Mouse (Mus musculus) forebrain, embryonic 11.5 days (tissue): ENCODE measurements around the gene Higd1a. TPM values are rescaled to one million over a fixed set of nuclear protein-coding genes. Genes with fewer than 3 reads are reported as not detected.

ENCODE experiments used
- ATAC-seq: fragments of 200-750 bp; cut with Nextera tagmentation; replicated peaks from 2 replicates; pipeline ENCODE4 v1.8.0; 2017; ENCODE audit warnings: moderate TSS enrichment; ENCODE audit not compliant: low FRiP score
- DNase-seq: peaks from one replicate; pipeline ENCODE4 v3.0.0-alpha.2; 2017; ENCODE audit warnings: low spot score
- H3K27ac ChIP-seq: fragments of 300-500 bp; sonication (generic); 2 replicates; pipeline ENCODE4 v1.5.1; 2014; ENCODE audit warnings: low read depth, low read length
- H3K27me3 ChIP-seq: fragments of 300-500 bp; sonication (generic); 2 replicates; pipeline ENCODE4 v1.6.1; 2014; ENCODE audit warnings: mild to moderate bottlenecking, low read length, mixed read lengths; ENCODE audit not compliant: control insufficient read depth, insufficient read depth
- H3K36me3 ChIP-seq: fragments of 300-500 bp; sonication (generic); 2 replicates; pipeline ENCODE4 v1.6.1; 2014; ENCODE audit warnings: mild to moderate bottlenecking, low read length, moderate library complexity, mixed read lengths; ENCODE audit not compliant: control insufficient read depth, insufficient read depth
- H3K4me1 ChIP-seq: fragments of 300-500 bp; sonication (generic); replicated peaks from 2 replicates; pipeline ENCODE4 v1.6.1; 2014; ENCODE audit warnings: low read length, mixed read lengths; ENCODE audit not compliant: control insufficient read depth, insufficient read depth
- H3K4me2 ChIP-seq: fragments of 300-500 bp; sonication (generic); 2 replicates; pipeline ENCODE4 v1.6.1; 2014; ENCODE audit warnings: low read depth, mild to moderate bottlenecking, low read length, moderate library complexity, mixed read lengths; ENCODE audit not compliant: severe bottlenecking
- H3K4me3 ChIP-seq: fragments of 300-500 bp; sonication (generic); 2 replicates; pipeline ENCODE4 v1.5.1; 2014; ENCODE audit warnings: low read depth, low read length
- H3K9ac ChIP-seq: fragments of 300-500 bp; sonication (generic); 2 replicates; pipeline ENCODE4 v1.6.1; 2014; ENCODE audit warnings: low read length
- H3K9me3 ChIP-seq: fragments of 300-500 bp; sonication (generic); 2 replicates; pipeline ENCODE4 v1.6.1; 2016; ENCODE audit warnings: low read length, mixed read lengths; ENCODE audit not compliant: control insufficient read depth
- WGBS: fragments of 180-500 bp; shearing (Covaris S2); extraction: QIAGEN DNeasy Blood & Tissue Kit; methylation state at CpG from one replicate; pipeline ENCODE4 v1.1.7; 2014; 5-methylcytosine and 5-hydroxymethylcytosine counted together
- polyA plus RNA-seq: library from polyadenylated mRNA; unstranded; fragments of >200 nt; fragmentation: Nextera tagmentation; extraction: Ambion mirVana; gene quantifications from 2 replicates; pipeline ENCODE4 v1.2.1, GENCODE M21; 2014

Higd1a gene
- polyA plus RNA-seq, 1 experiment from 2014 or later = 184 TPM

GRCm38 (mm10) chr9:121857474-121858152 is 549 bp downstream of the Higd1a start:
- Histone ChIP-seq H3K36me3 (no peaks in the 10 kb centered on the region), H3K27ac (peak overlapping the region; percentile 96), H3K4me3 (peak overlapping the region; percentile 86), H3K27me3 (no peaks in the 10 kb centered on the region), H3K9me3 (no peaks in the 10 kb centered on the region), H3K9ac (peak overlapping the region; percentile 82), H3K4me1 (peaks cover 3% of the 10 kb centered on the region; the same call in 1 of the 2 replicates), H3K4me2 (peak overlapping the region; percentile 94)
- WGBS = under 1% methylated on average over 70 of the region's 70 CpGs
- peak; percentile 99 for DNase-seq
- peak; percentile 98 for ATAC-seq

GRCm38 (mm10) chr9:121856649-121857416 is 1.3 kb downstream of the Higd1a start:
- Histone ChIP-seq H3K4me2 (peak overlapping the region; percentile 94), H3K27ac (peak overlapping the region; percentile 96), H3K9me3 (no peaks in the 10 kb centered on the region), H3K36me3 (no peaks in the 10 kb centered on the region), H3K9ac (peak overlapping the region; percentile 82), H3K27me3 (no peaks in the 10 kb centered on the region), H3K4me1 (peaks cover 3% of the 10 kb centered on the region; the same call in 1 of the 2 replicates), H3K4me3 (peak overlapping the region; percentile 86)
- no peak; the same call in 1 of the 2 replicates for ATAC-seq
- 1% methylated on average over 39 of the region's 39 CpGs for WGBS
- no peak for DNase-seq

GRCm38 (mm10) chr9:121854246-121854645 is 3.9 kb downstream of the Higd1a start:
- Histone ChIP-seq H3K4me1 (peaks cover 3% of the 10 kb centered on the region; the same call in 1 of the 2 replicates), H3K27me3 (no peaks in the 10 kb centered on the region), H3K9me3 (no peaks in the 10 kb centered on the region), H3K27ac (no peak overlapping the region), H3K9ac (no peak overlapping the region), H3K36me3 (no peaks in the 10 kb centered on the region; the same call in 1 of the 2 replicates), H3K4me3 (no peak overlapping the region), H3K4me2 (no peak overlapping the region)
- DNase-seq (no peak), ATAC-seq (no peak)
- WGBS = 98% methylated on average over 3 of the region's 3 CpGs

- Histone ChIP-seq H3K27ac (no peak overlapping the region), H3K4me2 (no peak overlapping the region), H3K9ac (no peak overlapping the region), H3K9me3 (no peaks in the 10 kb centered on the region), H3K4me1 (no peaks in the 10 kb centered on the region), H3K27me3 (no peaks in the 10 kb centered on the region), H3K4me3 (no peak overlapping the region), H3K36me3 (no peaks in the 10 kb centered on the region; the same call in 1 of the 2 replicates)
- 78% methylated on average over 5 of the region's 5 CpGs for WGBS
- ATAC-seq = no peak
- no peak for DNase-seq
Observed at GRCm38 (mm10) chr9:121847842-121848241, 10.3 kb downstream of the Higd1a start.

GRCm38 (mm10) chr9:121847138-121847537 is 11.0 kb downstream of the Higd1a start:
- no peaks in the 10 kb centered on the region for H3K9me3 ChIP-seq
- DNase-seq (no peak), ATAC-seq (no peak)
- 98% methylated on average over 4 of the region's 4 CpGs for WGBS
- no peak overlapping the region for H3K4me3 ChIP-seq
- H3K9ac ChIP-seq = no peak overlapping the region
- H3K27me3 ChIP-seq = no peaks in the 10 kb centered on the region
- H3K4me1 ChIP-seq = no peaks in the 10 kb centered on the region
- no peaks in the 10 kb centered on the region; the same call in 1 of the 2 replicates for H3K36me3 ChIP-seq
- H3K27ac ChIP-seq = no peak overlapping the region
- H3K4me2 ChIP-seq = no peak overlapping the region

GRCm38 (mm10) chr9:121846526-121847118 is 11.5 kb downstream of the Higd1a start:
- Histone ChIP-seq H3K27ac (no peak overlapping the region), H3K4me1 (no peaks in the 10 kb centered on the region), H3K27me3 (no peaks in the 10 kb centered on the region), H3K36me3 (no peaks in the 10 kb centered on the region; the same call in 1 of the 2 replicates), H3K9ac (no peak overlapping the region), H3K4me2 (no peak overlapping the region), H3K4me3 (no peak overlapping the region), H3K9me3 (no peaks in the 10 kb centered on the region)
- DNase-seq (peak; percentile 64), ATAC-seq (no peak)
- 54% methylated on average over 10 of the region's 10 CpGs for WGBS

GRCm38 (mm10) chr9:121842914-121843313 is 15.2 kb downstream of the Higd1a start:
- no peak for DNase-seq
- Histone ChIP-seq H3K4me1 (peaks cover 2% of the 10 kb centered on the region; the same call in 1 of the 2 replicates), H3K27ac (no peak overlapping the region), H3K4me3 (no peak overlapping the region), H3K36me3 (no peaks in the 10 kb centered on the region), H3K27me3 (no peaks in the 10 kb centered on the region), H3K9ac (no peak overlapping the region), H3K9me3 (no peaks in the 10 kb centered on the region), H3K4me2 (no peak overlapping the region)
- 89% methylated on average over 2 of the region's 2 CpGs for WGBS
- no peak for ATAC-seq

GRCm38 (mm10) chr9:121839622-121839965 is 18.6 kb downstream of the Higd1a start:
- Histone ChIP-seq H3K27ac (no peak overlapping the region), H3K9ac (peak overlapping the region; percentile 58; the same call in 1 of the 2 replicates), H3K4me3 (peak overlapping the region; percentile 44), H3K4me1 (peaks cover 2% of the 10 kb centered on the region; the same call in 1 of the 2 replicates), H3K4me2 (peak overlapping the region; percentile 83), H3K27me3 (no peaks in the 10 kb centered on the region), H3K36me3 (no peaks in the 10 kb centered on the region), H3K9me3 (no peaks in the 10 kb centered on the region)
- ATAC-seq (peak; percentile 67), DNase-seq (no peak)
- WGBS = 38% methylated on average over 7 of the region's 7 CpGs
